10 mouse cellular contexts compared by ENCODE assay signal in genomic region chr1:186631457-186631856, GRCm38 (mm10).
"Had no signal": no experiment of that assay in that cellular context is flagged by ENCODE, and none has a peak within 500 bp of the region (broad histone marks: within the 10 kb centered on the region; RNA-seq: fewer than 3 reads in every experiment).

No protein-coding gene starts in this region.

- H3K36me3 ChIP-seq: midbrain, embryonic 13.5 days; neural tube, embryonic 15.5 days had no signal

- DNase-seq: kidney, postnatal 10 days; left cerebral cortex, postnatal 4 days; lung, adult 18-20 months; right cerebral cortex, adult 18-20 months; right cerebral cortex, postnatal 25 days had no signal

- H3K27me3 ChIP-seq: midbrain, embryonic 13.5 days; neural tube, embryonic 15.5 days had no signal

- H3K9me3 ChIP-seq: midbrain, embryonic 13.5 days; neural tube, embryonic 15.5 days had no signal

- H3K4me2 ChIP-seq: midbrain, embryonic 13.5 days; neural tube, embryonic 15.5 days had no signal

- H3K27ac ChIP-seq: liver, embryonic 14.5 days; midbrain, embryonic 13.5 days; neural tube, embryonic 15.5 days; stomach, postnatal 0 days had no signal

- H3K4me3 ChIP-seq: midbrain, embryonic 13.5 days; myocyte; neural tube, embryonic 15.5 days had no signal

- ATAC-seq: midbrain, embryonic 13.5 days had no signal

- H3K9ac ChIP-seq: liver, embryonic 14.5 days; midbrain, embryonic 13.5 days; neural tube, embryonic 15.5 days had no signal

- H3K4me1 ChIP-seq: neural tube, embryonic 15.5 days had no signal
